Mouse (Mus musculus) small intestine, adult 2 months (tissue): Measurements from ENCODE around the gene Cst12. TPM values are rescaled to one million over a fixed set of nuclear protein-coding genes. Genes with fewer than 3 reads are reported as not detected.

ENCODE experiments used
- H3K27ac ChIP-seq: fragments of 200-500 bp; 2 replicates; pipeline ENCODE4 v1.5.1; 2012; ENCODE audit warnings: low read depth, low read length, control low read depth, inconsistent platforms; ENCODE audit not compliant: insufficient read depth
- H3K27me3 ChIP-seq: fragments of 200-500 bp; 2 replicates; pipeline ENCODE4 v1.6.1; 2012; ENCODE audit warnings: mild to moderate bottlenecking, moderate library complexity, low read length, inconsistent platforms; ENCODE audit not compliant: control insufficient read depth, insufficient read depth
- H3K36me3 ChIP-seq: fragments of 200-500 bp; 2 replicates; pipeline ENCODE4 v1.6.1; 2012; ENCODE audit warnings: mild to moderate bottlenecking, low read length, control low read depth, inconsistent platforms; ENCODE audit not compliant: control insufficient read depth, insufficient read depth
- H3K4me1 ChIP-seq: fragments of 200-500 bp; 2 replicates; pipeline ENCODE4 v1.6.1; 2012; ENCODE audit warnings: low read length, inconsistent platforms, mixed read lengths; ENCODE audit not compliant: control insufficient read depth, insufficient read depth, insufficient read length
- H3K4me3 ChIP-seq: fragments of 200-500 bp; 2 replicates; pipeline ENCODE4 v1.5.1; 2012; ENCODE audit warnings: low read depth, mild to moderate bottlenecking, control low read depth, inconsistent platforms, low read length, moderate library complexity
- CTCF ChIP-seq: fragments of 200-500 bp; IDR thresholded peaks from 2 replicates; pipeline ENCODE4 v1.5.1; 2012; ENCODE audit warnings: low read depth, mild to moderate bottlenecking, control low read depth, inconsistent platforms, low read length, moderate library complexity, mixed read lengths; ENCODE audit not compliant: insufficient replicate concordance, insufficient read length; ENCODE audit errors: extremely low read depth
- POLR2A ChIP-seq: fragments of 200-500 bp; IDR thresholded peaks from 2 replicates; pipeline ENCODE4 v1.6.1; 2012; ENCODE audit warnings: low read depth, mild to moderate bottlenecking, control low read depth, inconsistent platforms, low read length, moderate library complexity
- WGBS: fragments of 180-500 bp; shearing (Covaris S2); methylation state at CpG from one replicate; pipeline ENCODE4 v1.1.7; 2018; 5-methylcytosine and 5-hydroxymethylcytosine counted together
- polyA plus RNA-seq: library from polyadenylated mRNA; depleted of rRNA; stranded (reverse); fragments of >200 nt; gene quantifications from 2 replicates; pipeline ENCODE4 v1.2.3, GENCODE M21; 2012; rRNA removed

Cst12 gene
- polyA plus RNA-seq, 1 experiment, result not detected

DNA sequence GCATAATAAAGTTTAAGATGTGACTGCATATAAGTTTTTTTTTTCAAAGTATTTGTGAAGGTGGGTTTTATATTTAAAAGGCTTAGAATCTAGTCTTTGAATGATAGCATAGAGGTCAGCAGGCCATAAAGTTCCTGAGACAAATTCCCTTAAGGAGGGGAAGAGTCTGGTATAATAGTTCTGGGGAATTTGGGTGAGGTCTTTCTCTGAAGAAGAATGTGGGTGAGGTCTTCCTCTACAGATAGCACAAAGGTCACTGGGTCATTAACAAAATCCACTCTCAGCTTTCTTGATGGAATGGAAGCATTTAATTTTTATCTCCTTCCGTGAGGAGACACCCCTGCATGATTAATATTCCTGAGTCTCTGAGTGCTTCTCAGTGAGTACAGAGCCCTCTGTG, 36.8 kb downstream of the Cst12 start:
- H3K36me3 ChIP-seq, result no peaks in the 10 kb centered on the region
- H3K27me3 ChIP-seq, result no peaks in the 10 kb centered on the region
- no peak overlapping the region for H3K4me3 ChIP-seq
- 24% methylated on average over 1 of the region's 1 CpGs for WGBS
- H3K4me1 ChIP-seq, result no peaks in the 10 kb centered on the region
- no peak for TF ChIP-seq POLR2A
- no peak overlapping the region for H3K27ac ChIP-seq

DNA sequence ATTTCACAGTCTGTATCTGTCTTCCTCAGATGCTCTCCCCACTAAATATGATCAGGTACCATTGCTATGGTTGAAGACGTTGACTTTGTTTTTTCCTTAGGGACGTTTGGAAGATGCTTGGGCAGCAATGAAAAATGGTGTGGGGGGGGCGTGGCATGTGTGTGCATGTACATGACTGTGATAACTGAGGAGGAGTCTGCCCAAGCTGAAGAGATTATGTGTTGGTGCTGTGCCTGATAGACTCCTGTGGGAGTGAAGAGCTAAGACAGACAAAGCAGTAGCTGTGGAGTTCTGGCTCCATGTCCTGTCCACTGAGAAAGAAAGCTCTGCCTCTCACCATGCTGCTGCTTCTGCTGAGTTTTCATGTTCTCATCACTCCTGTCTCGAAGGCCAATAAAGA, 45.8 kb downstream of the Cst12 start, which contains the start of gene Cst9:
Gene Cst9 (plus strand): TSS at position 236 of the 400 bp plus-strand sequence.
- no peak for TF ChIP-seq CTCF
- TF ChIP-seq POLR2A, result no peak
- Histone ChIP-seq H3K4me1 (no peaks in the 10 kb centered on the region), H3K4me3 (no peak within 1 kb of the TSS), H3K27me3 (peaks cover 6% of the 10 kb centered on the region; the same call in 1 of the 2 replicates), H3K27ac (no peak within 1 kb of the TSS), H3K36me3 (no peaks in the 10 kb centered on the region)
- WGBS, result 32% methylated on average over 4 of the region's 4 CpGs

DNA sequence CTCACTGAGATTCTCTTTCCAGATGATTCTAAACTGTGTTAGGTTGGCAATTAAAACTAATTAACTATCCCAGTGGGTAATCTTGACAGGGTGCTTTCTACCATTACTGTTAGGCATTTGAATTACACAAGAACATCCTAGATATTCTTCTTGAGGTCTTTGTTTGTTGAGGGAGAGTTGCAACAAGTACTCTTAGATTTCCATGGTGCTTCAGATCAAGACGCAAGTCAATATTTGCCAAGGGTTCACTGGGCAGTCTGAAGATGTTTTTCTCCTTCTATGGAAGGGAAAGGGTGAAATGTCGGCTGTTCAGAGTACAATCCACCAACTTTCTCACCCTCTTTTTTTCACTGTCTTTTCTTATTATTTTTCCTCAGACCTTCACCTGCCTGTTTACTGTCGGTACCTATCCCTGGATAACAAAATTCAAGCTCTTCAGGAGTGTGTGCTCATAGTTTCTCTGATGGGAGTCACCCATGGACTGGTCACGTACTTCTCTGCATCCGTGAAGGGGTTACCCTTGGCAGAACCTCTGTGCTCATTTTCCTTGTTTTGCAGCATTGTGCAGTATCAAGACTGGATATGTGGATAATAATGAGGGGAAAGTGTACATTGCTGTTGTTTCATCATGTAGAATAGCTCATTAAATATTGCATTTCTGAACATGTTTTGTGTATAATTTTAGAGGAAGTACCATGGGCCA, 49.1 kb downstream of the Cst12 start:
- H3K27ac ChIP-seq, result no peak overlapping the region
- peaks cover 6% of the 10 kb centered on the region; the same call in 1 of the 2 replicates for H3K27me3 ChIP-seq
- no peaks in the 10 kb centered on the region for H3K4me1 ChIP-seq
- no peaks in the 10 kb centered on the region for H3K36me3 ChIP-seq
- no peak overlapping the region for H3K4me3 ChIP-seq
- TF ChIP-seq CTCF (no peak), POLR2A (no peak)
- WGBS, result 74% methylated on average over 5 of the region's 5 CpGs

DNA sequence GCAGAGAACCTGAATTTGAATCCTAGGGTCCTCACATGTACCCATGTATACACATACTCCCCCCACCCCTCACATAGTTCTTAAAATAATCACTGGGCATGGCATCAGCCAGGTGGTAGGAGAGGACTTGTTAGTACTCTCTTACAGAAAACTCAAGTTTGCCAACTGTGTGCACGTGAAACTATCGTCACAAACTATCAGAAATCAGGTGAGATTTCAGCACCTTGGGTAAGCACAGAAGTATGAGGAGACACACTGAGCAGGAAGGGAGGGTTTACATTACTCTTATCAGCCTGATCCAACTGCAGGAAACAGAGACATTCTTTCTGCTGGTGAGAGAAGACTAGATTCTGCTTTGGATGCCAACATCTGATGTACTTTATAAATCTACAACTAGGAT, 50.1 kb downstream of the Cst12 start:
- no peaks in the 10 kb centered on the region for H3K4me1 ChIP-seq
- TF ChIP-seq POLR2A, result no peak

More for the DNA sequence above, 50.1 kb downstream of the Cst12 start:
- H3K36me3 ChIP-seq, result no peaks in the 10 kb centered on the region
- H3K27me3 ChIP-seq, result peaks cover 6% of the 10 kb centered on the region; the same call in 1 of the 2 replicates
- 73% methylated on average over 2 of the region's 2 CpGs for WGBS
- no peak overlapping the region for H3K27ac ChIP-seq
- H3K4me3 ChIP-seq, result no peak overlapping the region

Other genes with a start within 250 kb of the Cst12 start
- 9.4 and 14.1 TPM in 2 replicates for gene Nxt1, start 116.8 kb upstream of the Cst12 start, polyA plus RNA-seq
- gene Gzf1, start 108.3 kb upstream of the Cst12 start, polyA plus RNA-seq, result 4.5 and 5.5 TPM in 2 replicates
- gene Napb, start 56.9 kb upstream of the Cst12 start, polyA plus RNA-seq, result 0.10 and 0.16 TPM in 2 replicates
- gene Cstl1, start 39.0 kb upstream of the Cst12 start, polyA plus RNA-seq, result not detected in 2 replicates
- not detected in 2 replicates for gene Cst11, start 17.9 kb upstream of the Cst12 start, polyA plus RNA-seq
- not detected in 2 replicates for gene 8030411F24Rik, start 7.4 kb upstream of the Cst12 start, polyA plus RNA-seq
- not detected in 2 replicates for gene Cst8, start 9.4 kb downstream of the Cst12 start, polyA plus RNA-seq
- gene Cst13, start 30.7 kb downstream of the Cst12 start, polyA plus RNA-seq, result not detected in 2 replicates
- gene Cst9, start 45.8 kb downstream of the Cst12 start, polyA plus RNA-seq, result not detected in 2 replicates
- not detected in 2 replicates for gene 9230104L09Rik, start 75.7 kb downstream of the Cst12 start, polyA plus RNA-seq
- 323 and 330 TPM in 2 replicates for gene Cst3, start 86.3 kb downstream of the Cst12 start, polyA plus RNA-seq
- not detected in 2 replicates for gene Gm1330, start 213.9 kb downstream of the Cst12 start, polyA plus RNA-seq
- not detected in 2 replicates for gene Gm10750, start 227.9 kb downstream of the Cst12 start, polyA plus RNA-seq